Mouse (Mus musculus) MEL-GATA-1-ER (cell line): ENCODE results near the gene Gm28539.

ENCODE experiments used
- DNase-seq: peaks from one replicate; pipeline ENCODE4 v3.0.0-alpha.2; 2012; ENCODE audit warnings: low read depth; ENCODE audit errors: extremely low read depth

Gm28539 gene

DNA sequence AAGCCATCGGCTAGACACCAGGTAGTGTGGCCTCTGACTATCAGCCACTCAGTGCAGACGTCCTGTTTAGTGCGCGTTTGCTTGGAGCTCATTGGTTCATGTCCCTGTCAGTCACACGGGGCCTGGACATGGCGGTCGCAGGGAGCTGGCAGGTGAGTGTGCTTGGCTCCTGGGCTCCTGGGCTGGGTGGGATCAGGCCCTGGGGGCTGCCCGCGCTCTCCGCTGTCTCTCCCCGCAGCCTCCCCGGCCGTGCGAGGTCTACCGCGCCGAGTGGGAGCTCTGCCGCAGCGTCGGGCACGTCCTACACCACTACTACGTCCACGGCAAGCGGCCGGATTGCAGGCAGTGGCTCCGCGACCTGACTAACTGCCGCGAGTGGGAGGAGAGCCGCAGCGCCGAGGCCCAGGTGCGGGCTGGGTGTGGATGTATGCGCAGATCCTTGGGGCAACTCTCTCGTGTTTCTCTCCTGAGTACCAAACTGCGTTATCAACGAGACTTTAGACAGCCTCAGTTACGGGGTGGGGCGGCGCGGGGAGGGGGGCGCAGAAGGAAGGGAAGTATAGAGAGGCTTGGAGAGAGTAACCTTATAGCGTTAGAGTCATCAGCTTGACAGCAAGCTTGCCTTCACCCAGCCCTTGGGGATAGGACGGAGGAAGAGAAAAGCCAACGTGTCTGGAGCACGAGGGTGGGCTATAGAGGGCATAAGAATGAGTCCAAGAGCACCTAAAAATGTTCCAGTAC is at the start of gene Gm28539, which contains the start of gene 2510002D24Rik:
Gene Gm28539 (plus strand): TSS at position 117 of the 741 bp plus-strand sequence.
Gene 2510002D24Rik (plus strand): TSS at position 111 of the 741 bp plus-strand sequence.
- DNase-seq: peak; percentile 91

DNA sequence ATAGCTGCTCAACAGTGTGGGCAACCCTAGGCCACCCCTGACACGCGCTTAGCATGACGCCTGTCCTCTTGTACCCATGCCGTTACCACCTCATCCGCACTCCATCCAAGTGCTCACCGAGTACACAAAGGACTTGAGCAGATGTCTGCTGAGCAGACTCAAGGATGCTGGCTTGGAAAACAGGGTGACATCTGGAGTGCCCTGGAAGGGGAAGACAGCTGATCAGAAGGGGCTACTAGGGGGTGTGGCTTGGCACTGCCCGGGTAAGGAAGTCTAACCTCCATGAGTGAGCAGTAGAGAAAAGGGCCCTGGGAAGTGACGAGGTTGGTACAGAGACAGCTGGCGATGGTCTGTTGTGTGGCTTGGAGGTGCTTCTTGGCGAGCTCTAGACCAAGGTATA is 49.7 kb upstream of the Gm28539 start:
- DNase-seq: no peak

DNA sequence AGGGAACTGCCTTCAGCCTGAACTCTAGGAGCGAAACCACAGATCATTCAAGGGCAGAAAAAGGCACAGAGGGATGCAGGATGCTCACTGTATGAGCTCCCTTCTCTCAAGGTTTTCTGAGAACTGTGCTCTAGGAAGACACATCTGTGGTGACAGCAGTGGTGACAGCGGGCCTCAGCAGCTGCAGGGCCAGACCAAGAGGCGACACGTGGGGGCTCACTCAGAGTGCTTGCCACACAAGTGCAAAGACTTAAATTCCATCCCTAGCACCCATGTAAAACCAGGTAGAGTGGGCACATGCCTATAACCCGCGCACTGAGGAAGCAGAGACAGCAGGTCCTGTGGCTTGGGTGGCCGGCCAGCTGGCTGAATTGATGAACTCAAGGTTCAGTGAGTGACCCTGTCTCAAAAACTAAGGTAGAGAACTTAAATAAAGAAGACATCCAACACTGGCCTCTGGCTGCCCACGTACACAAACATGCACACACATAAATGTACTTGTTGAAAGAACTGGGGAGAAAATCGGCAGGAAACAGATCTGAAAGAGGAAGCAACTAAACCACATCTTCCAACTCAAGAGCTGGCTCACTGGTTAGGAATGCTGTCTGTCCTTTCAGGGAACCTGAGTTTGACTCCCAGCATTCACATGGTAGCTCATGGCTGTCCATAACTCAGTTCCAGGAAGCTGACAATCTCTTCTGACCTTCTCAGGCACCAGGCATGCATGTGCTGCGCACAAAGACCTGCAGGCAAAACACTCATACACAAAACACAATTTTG is 47.6 kb upstream of the Gm28539 start:
- peak; percentile 74 for DNase-seq

DNA sequence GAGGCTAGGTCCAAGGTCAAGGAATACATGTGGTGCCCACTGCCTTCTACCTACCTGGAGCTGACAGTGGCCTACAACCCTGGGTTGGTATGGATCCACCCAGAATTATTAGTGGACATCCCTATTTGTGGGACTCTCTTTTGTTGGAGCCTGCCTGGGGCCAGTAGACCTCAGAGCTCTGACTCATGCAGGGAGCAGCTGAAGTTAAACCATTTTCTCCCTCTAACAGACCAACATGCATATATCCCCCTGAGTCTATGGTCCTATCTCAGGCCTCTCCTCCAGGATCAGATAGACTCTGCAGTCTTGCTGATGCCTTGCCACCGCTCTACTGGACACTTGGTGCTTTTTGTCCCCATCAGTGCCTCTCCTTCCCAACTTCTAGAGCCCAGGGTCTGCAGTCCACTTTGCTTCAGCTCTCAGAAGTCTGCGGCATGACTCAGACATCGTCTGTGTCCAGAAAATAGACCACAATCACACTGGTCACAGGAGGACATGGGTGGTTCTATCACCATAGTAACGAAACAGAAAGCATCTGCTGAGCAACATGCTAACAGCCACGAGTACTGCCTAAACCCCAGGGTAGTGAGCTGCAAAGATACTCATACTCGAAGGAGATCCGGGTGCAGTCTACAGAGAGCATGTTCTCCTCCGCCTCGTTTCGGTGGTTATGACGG is 41.0 kb upstream of the Gm28539 start:
- DNase-seq: no peak

DNA sequence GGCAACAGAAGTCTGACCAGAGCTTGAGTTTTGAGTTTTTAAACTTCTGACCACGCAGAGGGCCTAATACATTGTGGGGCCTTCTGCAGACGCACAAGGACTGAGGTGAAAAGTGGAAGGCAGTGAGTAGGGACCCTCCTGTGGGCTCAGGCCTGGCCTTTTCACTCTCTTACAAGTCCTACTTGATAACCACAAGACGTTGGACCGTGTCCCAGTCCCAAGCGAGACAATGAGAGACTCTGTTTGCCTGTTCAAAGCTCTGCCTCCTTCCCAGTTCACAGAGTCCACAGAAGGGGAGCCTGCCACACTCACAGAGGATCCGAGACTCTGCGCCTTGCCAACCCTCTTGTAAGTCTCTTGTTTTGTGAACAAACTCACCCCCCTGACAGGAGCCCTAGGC is 39.7 kb upstream of the Gm28539 start:
- no peak for DNase-seq

DNA sequence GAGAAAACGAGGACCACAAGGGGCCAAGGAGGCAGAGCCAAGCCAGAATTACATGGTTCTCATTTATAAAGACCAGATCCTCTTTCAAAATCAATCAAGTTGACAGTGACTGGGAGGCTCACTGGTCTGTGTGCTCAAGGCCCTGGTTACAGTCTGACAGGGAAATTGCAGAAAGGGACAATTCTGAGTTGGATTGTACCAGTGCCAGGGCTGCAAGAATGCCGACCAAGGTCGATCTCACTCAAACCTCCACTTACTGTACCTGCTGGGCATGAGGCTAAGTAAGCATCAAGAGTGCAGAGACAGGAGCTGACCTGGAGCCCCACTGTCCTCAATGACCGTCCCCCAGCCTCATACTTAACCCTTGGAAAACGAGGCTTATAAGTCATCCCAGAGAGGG is 38.2 kb upstream of the Gm28539 start:
- DNase-seq: no peak

DNA sequence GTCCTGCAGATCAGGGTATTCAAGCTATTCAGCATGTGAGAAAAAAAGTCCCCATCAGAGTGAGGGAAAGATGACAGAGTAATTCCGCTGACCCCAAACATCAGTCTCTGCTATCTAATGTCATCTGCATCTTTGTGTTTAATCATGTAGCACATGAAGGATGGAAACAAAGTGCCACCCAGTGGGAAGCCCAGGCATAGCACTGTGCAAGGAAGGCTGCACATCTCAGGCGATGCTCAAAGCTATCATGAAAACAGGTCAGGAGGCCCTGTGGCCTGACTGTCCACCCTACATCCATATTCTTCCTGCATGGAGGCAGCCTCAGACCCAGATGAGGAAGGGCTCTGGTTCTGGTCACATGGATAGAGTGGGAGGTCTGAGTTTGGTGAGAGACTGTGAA is 37.5 kb upstream of the Gm28539 start:
- DNase-seq: no peak

DNA sequence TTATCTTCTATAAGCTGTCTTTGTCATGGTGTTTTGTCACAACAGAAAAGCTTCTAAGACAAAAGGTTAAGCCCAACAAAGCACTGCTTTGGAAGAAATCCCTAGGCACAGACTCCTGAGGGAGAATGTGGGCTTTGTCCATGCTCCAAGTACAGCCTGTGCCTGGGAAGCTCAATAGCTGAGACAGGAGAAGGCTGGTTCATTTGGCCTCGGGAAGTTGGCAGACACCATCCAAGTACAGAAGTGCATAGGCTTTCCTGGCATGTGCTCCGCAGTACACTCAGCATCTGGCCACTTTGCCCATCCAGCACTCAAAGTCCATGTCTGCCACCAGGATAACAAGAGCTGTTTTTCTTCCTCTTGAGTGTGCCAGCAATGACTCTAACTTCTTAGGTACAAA is 30.6 kb upstream of the Gm28539 start:
- no peak for DNase-seq

DNA sequence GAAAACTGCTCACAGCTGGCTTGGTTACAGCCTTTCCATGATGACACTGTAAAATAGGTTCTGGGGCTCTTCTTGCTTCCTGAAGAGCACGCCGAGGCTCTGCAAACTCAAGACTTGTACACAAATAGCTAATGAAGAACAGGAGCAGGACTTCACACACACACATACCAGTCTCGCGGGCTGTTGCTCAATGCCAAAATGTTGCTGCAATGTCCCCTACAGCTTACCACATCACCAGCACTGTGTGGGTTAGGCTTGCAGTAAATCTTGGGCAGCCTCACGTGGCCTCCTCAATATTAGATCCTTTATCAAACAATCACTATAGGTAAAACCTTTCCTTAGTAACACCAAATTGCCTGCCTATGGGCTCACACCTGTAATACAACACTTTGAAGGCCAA is 27.4 kb upstream of the Gm28539 start:
- DNase-seq: no peak

DNA sequence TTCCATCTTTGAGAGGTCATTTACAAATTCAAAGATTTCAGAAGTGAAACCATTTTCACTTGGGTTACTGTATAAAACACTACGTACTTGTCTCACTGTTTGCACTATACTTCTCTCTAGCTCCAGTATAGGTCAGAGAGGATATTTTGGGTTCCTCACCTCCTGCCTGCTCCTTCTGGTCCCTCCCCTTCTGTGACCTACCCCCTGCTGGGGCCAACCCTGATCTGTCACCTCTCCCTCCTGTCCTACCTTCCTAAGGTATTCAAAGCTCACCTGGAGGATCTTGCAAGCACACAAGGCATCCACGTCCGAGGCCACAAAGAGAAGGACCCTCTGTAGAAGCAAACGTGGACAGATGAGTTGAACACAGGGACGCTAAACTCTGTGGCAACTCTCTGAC is 25.4 kb upstream of the Gm28539 start:
- no peak for DNase-seq

DNA sequence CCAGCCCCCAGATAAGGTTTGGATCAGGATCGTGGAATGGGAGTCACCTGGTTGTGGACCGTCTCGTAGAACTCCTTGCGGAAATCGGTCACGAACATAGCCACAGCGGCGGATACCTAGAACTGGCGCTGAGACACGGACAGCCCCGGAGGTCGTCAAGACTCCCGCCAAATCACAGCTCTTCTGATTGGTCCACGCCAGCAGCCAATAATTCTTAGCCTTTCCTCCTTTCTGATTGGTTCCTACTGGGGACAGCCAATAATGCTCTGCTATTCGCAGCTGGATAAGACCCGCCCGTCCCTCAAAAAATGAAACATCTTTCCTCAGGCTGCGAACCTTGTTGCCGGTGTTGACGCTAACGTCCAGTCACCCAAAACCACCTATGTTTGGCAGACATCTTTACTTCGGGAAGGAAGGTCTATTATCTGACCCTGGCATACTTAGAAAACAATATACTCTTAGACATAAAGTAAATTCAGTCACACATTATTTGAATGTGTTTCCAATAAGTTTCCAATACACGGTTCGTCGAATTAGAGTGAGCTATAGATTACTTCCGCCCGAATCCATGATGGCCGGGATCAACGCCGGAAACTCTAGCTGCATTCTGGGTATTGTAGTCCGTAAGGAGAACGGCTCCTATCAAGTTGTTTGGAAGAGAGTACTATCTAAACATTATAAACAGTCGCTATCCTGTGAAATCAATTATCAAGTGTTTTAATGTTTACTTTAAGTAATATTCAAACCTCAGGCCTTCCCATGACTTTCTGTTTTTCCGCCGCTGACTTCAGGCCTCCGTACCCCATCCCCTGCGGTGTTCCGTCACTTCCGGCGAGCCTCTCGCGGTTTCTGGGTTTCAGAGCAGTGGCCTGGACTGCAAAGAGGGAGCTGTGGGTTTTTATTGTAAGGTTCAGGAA is 24.7 kb upstream of the Gm28539 start, which contains the start of the genes Ufd1 and Cdc45:
Gene Ufd1 (plus strand): TSS at position 312 of the 917 bp plus-strand sequence.
Gene Cdc45 (minus strand): TSS at position 520 of the 917 bp plus-strand sequence.
- peak; percentile 98 for DNase-seq

DNA sequence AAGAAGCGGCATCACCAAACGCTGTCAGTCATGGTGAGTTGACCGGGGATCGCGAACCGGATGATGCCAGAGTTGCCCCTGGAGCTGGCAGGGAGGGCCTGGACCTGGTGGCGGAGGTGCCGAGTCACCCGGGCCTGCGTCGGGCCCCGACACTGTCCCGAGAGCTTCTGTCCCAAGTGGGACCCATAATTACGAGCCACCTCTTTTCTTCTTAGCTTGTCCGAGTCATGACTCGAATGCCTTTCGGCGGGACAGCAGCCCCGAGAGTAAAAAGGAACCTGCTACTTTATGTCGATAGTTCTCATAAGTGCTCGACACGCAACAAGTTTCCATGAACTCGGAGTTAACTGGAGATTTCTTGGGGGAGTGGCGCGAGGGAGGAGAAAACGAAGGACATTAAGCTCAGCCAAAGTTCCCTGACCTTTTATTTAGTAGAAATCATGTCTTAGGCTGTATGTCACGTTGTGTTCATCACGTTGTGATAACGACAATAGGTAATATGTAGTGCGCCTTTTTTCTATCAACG is 23.9 kb upstream of the Gm28539 start:
- DNase-seq: no peak

DNA sequence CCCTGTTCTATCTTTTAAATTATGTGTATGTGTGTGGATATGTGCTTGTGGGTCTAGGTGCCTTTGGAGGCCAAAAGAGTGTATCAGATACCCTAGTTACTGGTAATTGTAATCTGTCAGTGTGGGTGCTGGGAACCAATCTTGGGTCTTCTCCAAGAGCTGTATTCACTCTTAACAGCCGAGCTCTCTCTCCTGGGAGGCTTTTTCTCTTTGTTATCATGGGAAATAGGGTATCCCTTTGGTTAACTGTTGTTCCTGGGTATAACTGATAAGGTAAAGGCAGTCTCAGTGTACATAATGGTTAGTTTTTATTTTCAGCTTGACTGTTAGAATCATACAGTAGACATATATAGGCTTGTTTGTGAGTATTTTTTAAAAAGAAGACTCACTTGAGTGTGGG is 14.0 kb upstream of the Gm28539 start:
- DNase-seq: peak; percentile 20

DNA sequence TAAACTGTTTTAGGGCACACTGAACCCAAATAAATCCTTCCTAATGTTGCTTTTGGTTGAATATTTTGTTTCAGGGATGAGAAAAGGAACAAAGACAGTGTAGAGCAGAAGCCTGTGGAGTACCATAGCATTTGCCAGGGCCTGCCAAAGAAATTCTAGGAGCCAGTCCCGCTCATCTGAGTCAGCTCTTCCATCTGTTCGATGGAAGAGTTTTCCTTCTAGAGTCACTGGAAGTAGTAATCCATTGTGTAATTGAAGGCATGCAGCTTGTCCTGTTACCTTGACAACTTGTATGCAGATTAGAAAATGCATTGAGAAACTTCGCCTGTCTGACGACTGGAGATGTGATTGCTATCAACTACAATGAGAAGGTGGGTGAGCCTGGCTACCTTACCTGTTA is 13.5 kb upstream of the Gm28539 start:
- DNase-seq: no peak

DNA sequence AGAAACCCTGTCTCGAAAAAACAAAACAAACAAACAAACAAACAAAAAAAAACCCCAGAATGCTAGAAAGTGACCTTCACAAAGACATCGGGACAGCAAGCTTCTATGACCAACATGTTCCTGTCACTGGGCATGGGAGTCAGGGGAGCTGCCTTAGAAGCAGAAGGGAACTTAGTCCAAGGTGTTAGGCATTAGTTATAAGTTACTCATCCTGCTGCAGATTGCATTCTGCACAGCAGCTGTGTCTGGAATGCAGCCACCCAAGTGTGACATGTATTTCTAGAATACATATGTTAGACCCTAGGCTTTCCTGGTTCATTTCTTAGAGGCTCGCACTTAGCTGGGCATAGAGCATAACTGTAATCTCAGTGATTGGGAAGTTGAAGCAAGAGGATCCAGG is 7.8 kb upstream of the Gm28539 start:
- no peak for DNase-seq

DNA sequence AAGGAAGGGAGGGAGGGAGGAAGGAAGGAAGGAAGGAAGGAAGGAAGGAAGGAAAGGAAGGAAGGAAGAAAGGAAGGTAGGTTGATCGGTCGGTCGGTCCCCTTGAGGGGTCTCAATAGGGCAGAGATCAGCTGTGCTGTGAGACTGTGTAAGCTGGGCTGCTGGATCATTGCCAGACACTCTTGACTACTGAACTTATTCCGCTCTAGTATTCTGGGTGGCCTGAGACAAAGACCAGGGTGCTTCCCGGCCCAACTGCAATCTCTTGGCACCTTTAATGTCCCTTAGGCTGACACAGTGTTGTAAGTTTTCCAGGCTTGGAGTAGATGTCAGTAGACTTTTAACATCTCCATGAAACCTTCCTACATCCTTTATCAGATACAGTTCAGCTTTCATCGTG is 7.3 kb upstream of the Gm28539 start:
- no peak for DNase-seq

DNA sequence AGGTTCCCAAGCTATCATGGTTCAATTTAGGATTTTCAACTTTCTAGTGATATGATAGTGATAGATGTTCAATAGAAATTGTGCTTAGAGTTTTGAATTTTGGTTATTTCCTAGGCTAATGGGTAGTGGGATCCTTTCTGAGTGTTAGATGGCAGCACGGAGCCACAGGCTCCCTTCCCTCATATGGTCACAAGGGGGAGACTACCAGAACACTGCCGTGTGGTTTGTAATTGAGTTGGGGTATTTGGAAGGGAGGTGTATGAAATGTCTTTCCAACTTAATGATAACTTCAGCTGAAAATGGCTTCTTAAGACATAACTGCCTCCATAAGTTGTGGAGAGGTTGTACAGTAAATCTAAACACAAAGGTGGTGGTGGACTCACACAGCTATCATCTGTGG is 2.9 kb upstream of the Gm28539 start:
- no peak for DNase-seq

DNA sequence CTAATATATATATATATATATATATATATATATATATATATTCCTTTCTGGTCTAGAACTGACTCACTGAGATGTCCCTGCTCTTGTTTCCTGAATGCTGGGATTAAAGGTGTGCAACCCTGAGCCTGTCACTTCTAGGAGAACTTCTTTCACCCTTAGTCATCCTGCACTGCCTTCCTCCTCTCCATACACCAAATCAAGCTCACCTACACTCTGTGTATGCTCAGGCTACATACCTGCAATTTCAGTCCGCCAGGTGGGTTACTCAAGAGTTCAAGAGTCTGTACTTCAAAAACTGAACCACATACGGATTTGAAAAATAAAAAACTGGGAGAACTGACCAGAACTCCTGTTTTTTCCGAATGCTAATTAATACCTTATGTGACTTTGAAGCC is 314 bp upstream of the Gm28539 start:
- no peak for DNase-seq

DNA sequence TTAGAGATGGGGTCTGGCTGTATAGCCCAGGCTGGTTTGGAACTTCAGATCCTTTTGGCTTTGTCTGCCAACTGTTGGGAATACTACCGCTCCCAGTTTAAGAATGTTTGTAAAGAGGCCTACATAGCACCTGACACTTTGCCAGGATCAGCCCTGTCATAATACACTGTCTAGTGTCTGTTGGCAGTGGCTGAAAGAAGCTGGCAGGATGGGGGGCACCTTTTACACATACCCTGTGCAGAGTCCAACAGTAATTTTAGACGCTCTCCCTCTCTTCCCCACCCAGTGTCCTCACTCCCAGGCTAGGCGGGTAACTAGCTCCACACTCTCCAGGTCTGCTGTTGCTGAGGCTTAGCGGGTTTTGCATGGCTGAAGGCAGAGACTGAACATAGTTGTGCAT is 2.0 kb downstream of the Gm28539 start:
- no peak for DNase-seq

DNA sequence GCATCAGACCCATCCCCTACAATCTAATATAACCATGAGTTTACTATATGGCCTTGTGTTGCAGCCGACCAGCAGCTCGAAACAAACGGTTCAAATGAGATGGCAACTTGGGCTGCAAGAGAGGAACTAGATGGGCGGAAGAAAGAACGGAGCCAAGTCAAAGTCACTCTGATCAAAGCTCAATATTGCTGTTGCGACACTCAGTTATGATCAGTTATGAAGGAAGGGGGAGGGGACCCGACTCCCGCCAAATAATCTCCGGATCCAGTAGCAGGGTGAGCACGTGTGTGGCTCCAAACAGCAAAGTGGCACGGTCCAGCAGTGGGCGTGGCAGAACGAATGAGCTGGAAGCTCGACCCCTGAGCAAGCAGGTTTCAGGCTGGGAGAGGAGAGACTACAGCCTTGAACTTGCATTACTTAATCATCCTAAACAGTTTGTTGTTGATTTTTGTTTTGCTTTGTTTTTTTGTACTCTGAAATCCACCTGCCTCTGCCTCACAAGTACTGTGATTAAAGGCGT is 10.0 kb downstream of the Gm28539 start:
- no peak for DNase-seq
